Mouse (Mus musculus) forebrain, embryonic 16.5 days (tissue): ENCODE data around the gene Arhgap23. TPM values are rescaled to one million over a fixed set of nuclear protein-coding genes. Genes with fewer than 3 reads are reported as not detected.

Experiments used
- ATAC-seq: fragments of 200-750 bp; cut with Nextera tagmentation; 2 replicates; pipeline ENCODE4 v1.8.0; 2017; ENCODE audit warnings: mild to moderate bottlenecking, moderate library complexity
- H3K27ac ChIP-seq: fragments of 300-500 bp; sonication (generic); 2 replicates; pipeline ENCODE4 v1.5.1; 2014; ENCODE audit warnings: low read length, control low read depth
- H3K27me3 ChIP-seq: fragments of 300-500 bp; sonication (generic); replicated peaks from 2 replicates; pipeline ENCODE4 v1.6.1; 2014; ENCODE audit warnings: low read length; ENCODE audit not compliant: control insufficient read depth, insufficient read depth
- H3K36me3 ChIP-seq: fragments of 300-500 bp; sonication (generic); 2 replicates; pipeline ENCODE4 v1.6.1; 2014; ENCODE audit not compliant: control insufficient read depth, insufficient read depth
- H3K4me1 ChIP-seq: fragments of 300-500 bp; sonication (generic); replicated peaks from 2 replicates; pipeline ENCODE4 v1.6.1; 2014; ENCODE audit warnings: low read length; ENCODE audit not compliant: control insufficient read depth, insufficient read depth
- H3K4me2 ChIP-seq: fragments of 300-500 bp; sonication (generic); 2 replicates; pipeline ENCODE4 v1.6.1; 2014; ENCODE audit warnings: mild to moderate bottlenecking, low read length, control low read depth
- H3K4me3 ChIP-seq: fragments of 300-500 bp; sonication (generic); replicated peaks from 2 replicates; pipeline ENCODE4 v1.5.1; 2014; ENCODE audit warnings: mild to moderate bottlenecking, low read length, control low read depth
- H3K9ac ChIP-seq: fragments of 300-500 bp; sonication (generic); replicated peaks from 2 replicates; pipeline ENCODE4 v1.6.1; 2014; ENCODE audit warnings: low read depth, low read length, control low read depth
- H3K9me3 ChIP-seq: fragments of 300-500 bp; sonication (generic); 2 replicates; pipeline ENCODE4 v1.6.1; 2016; ENCODE audit warnings: low read length; ENCODE audit not compliant: control insufficient read depth
- WGBS: fragments of 180-500 bp; shearing (Covaris S2); extraction: QIAGEN DNeasy Blood & Tissue Kit; methylation state at CpG from one replicate; pipeline ENCODE4 v1.1.7; 2014; 5-methylcytosine and 5-hydroxymethylcytosine counted together
- polyA plus RNA-seq: library from polyadenylated mRNA; unstranded; fragments of >200 nt; fragmentation: Nextera tagmentation; extraction: Ambion mirVana; gene quantifications from 2 replicates; pipeline ENCODE4 v1.2.1, GENCODE M21; 2015

Gene Arhgap23
- polyA plus RNA-seq, 1 experiment from 2014 or later = 7.5 TPM

DNA sequence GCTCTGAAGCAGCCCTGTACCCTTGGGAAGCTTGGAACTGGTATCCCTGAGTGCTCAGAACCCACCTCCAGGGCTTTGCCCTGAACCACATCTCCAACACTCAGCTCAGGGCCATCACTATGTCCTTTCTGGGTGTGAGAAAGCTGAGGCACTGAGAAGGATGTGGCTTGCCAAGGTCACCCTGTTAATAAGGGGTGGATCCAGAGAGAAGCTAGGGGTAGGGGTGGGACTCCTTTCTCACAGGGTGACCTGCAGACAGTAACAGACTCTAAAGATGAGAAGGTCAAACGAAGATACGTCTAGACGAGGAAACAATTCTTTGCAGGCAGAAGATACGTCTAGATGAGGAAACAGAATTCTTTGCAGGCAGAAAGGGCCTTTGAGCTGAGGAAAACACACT is 87.5 kb downstream of the Arhgap23 start:
- Histone ChIP-seq H3K27me3 (peaks cover 32% of the 10 kb centered on the region), H3K4me3 (no peak overlapping the region), H3K9me3 (no peaks in the 10 kb centered on the region), H3K36me3 (no peaks in the 10 kb centered on the region), H3K4me2 (no peak overlapping the region), H3K9ac (no peak overlapping the region), H3K4me1 (peaks cover 11% of the 10 kb centered on the region), H3K27ac (no peak overlapping the region)
- WGBS = 86% methylated on average over 4 of the region's 4 CpGs
- ATAC-seq = no peak

DNA sequence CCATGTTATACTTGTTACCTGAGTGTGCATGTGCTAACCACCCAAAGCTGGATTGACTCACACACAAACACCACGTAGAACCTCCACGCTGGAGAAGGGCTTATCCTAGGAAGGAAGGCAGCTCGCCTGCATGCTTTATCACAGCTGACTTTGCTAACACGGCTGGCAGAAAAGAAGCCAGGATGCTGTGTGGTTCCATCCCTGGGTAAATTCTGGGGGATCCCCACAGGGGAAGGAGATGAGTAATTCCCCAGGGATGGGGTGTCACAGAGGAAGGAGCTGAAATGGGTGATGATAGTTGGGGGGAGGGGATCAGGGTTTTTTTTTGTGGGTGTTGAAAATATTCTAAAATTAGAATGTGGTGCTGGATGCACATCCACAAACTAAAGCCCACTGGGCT is 90.5 kb downstream of the Arhgap23 start:
- Histone ChIP-seq H3K27ac (no peak overlapping the region), H3K4me3 (no peak overlapping the region), H3K27me3 (peaks cover 14% of the 10 kb centered on the region), H3K4me2 (no peak overlapping the region), H3K9ac (no peak overlapping the region), H3K4me1 (peaks cover 3% of the 10 kb centered on the region), H3K9me3 (no peaks in the 10 kb centered on the region), H3K36me3 (no peaks in the 10 kb centered on the region)
- 78% methylated on average over 4 of the region's 4 CpGs for WGBS
- ATAC-seq = no peak

DNA sequence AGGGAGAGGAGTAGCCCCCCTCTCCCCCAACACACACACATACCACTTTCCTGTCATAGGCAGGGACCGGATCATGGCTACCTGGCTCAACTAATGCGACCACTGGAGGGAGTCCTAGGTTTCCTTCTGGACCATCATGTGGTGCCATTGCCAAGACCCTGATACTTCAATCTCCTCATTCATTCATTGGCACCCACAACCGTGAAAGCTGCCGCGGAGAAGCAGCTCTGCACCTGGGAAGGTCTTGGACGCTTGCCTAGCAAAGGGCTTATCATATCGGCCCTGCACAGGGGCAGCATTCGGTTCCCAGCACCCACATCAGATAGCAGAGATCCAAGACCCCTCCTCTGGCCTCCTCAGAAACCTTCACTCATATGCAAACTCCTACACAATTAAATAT is 91.0 kb downstream of the Arhgap23 start:
- no peaks in the 10 kb centered on the region for H3K4me1 ChIP-seq
- H3K27ac ChIP-seq = no peak overlapping the region
- H3K9ac ChIP-seq = no peak overlapping the region
- H3K4me2 ChIP-seq = no peak overlapping the region
- 46% methylated on average over 8 of the region's 8 CpGs for WGBS
- H3K4me3 ChIP-seq = no peak overlapping the region
- H3K9me3 ChIP-seq = no peaks in the 10 kb centered on the region
- H3K36me3 ChIP-seq = no peaks in the 10 kb centered on the region
- peaks cover 9% of the 10 kb centered on the region for H3K27me3 ChIP-seq
- no peak for ATAC-seq

DNA sequence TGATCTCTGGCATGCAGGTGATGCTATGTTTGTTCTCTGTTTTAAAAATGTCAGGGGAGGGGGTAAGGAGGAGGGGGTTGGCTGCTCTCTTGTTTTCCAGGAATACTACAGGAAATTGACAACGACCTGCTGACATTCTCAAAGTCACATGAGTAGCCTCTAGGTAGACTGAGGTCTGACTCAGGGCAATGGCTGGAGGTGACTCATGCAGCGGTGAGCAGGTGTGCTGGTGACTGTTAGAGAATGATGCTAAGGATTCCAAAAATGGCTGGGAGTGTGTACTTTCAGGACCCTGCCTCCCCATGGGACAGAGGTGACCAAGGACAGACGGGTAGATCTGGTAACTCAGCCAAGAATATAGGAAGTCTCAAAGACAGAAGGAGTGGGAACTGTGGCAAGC is 92.9 kb downstream of the Arhgap23 start:
- H3K9me3 ChIP-seq = no peaks in the 10 kb centered on the region
- no peak for ATAC-seq
- 84% methylated on average over 3 of the region's 3 CpGs for WGBS
- no peaks in the 10 kb centered on the region for H3K4me1 ChIP-seq
- no peak overlapping the region for H3K9ac ChIP-seq
- no peak overlapping the region for H3K4me3 ChIP-seq
- H3K36me3 ChIP-seq = no peaks in the 10 kb centered on the region
- no peaks in the 10 kb centered on the region for H3K27me3 ChIP-seq
- no peak overlapping the region for H3K4me2 ChIP-seq
- no peak overlapping the region for H3K27ac ChIP-seq

DNA sequence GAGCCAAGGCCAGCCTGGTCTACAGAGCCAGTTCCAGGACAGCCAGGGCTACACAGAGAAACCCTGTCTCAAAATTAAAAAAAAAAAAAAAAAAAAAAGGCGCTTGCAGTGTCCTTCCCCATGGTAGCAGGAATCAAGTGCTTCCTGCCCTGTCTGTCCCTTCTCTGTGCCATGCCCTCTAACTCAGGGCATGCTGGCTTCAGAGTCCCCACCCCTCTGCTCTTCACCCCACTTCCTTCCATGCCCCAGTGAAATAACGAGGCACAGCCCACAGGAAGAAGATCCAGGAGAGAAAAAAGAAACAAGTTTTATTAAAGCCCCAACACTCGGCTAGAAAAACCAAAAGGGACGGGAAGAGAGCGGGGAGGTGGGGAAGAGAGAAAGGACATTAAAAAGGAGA is 93.7 kb downstream of the Arhgap23 start:
- no peaks in the 10 kb centered on the region for H3K36me3 ChIP-seq
- ATAC-seq = no peak
- no peak overlapping the region for H3K27ac ChIP-seq

DNA sequence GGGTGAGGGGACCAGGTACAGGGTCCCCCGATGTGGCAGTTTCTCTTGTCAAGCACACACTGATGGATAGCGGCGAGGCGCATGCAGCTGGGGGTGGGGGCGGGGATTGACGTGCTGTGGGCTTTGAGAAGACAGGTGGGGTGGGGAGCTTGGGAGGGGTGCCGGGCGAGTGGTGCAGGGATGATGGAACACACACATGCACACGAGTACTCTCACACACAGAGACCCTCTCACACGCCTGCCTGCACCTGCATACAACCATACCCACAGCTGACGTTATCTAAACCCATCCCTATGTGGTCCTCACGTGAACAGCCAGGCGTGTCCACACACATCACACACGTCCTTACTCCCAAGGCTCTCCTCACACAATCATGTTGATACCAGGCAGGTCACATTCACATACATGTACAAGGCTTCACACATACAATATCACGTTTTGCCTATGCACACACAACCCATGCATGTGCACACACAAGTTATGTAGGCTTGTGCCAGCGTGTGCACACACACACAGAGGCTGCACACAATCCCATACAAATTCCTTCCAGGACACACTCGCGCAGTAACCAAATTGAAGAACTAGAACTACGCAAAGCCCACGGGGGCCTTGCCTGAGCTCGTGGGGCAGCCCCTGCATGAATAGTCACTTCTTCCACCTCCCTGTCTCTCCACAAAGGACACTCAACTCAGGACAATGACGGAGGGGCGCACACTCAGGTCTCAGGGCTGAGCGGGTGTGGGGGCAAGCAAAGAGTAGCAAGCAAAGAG is 94.6 kb downstream of the Arhgap23 start:
- H3K9ac ChIP-seq = no peak overlapping the region
- ATAC-seq = peak; percentile 31; the same call in 1 of the 2 replicates

More for the DNA sequence above, 93.7 kb downstream of the Arhgap23 start:
- no peaks in the 10 kb centered on the region for H3K9me3 ChIP-seq
- H3K9ac ChIP-seq = no peak overlapping the region
- H3K4me1 ChIP-seq = no peaks in the 10 kb centered on the region
- H3K27me3 ChIP-seq = no peaks in the 10 kb centered on the region
- H3K4me3 ChIP-seq = no peak overlapping the region
- 42% methylated on average over 5 of the region's 5 CpGs for WGBS
- H3K4me2 ChIP-seq = no peak overlapping the region

DNA sequence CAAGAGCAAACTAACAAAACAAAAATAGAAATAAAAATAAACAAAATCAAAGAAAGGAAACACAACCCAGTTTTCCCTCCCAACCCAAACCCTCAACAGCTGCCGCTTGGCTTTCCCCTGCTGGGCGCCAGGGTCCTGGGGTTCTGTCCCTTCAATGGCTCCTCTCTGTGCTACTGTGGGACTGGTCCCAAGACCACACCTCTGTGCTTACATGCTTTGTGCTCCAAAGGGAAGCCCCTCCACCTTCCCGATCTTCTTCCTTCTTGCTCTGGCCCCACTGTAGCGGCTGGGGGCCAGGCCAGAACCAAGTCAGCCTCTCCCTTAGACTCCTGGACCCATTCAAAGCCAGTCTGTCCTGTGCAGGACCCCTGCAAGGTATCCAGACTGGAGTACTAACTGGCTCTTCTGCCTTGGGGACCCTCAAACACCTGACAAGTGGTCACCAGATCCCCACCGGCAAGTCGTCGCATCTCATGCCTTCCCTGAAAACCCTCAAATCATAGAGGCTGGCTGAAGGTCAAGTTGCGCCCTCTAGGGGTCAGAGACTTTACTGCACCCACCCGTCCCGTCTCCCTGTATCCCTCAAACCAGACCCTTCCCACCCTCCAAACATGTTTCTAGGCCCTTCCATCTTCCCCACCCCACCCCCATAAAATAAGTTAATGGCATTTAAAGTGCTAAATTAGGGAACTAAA is 95.8 kb downstream of the Arhgap23 start:
- no peak overlapping the region for H3K9ac ChIP-seq

More for the DNA sequence above, 94.6 kb downstream of the Arhgap23 start:
- no peak overlapping the region for H3K4me2 ChIP-seq
- no peaks in the 10 kb centered on the region for H3K27me3 ChIP-seq
- peaks cover 4% of the 10 kb centered on the region for H3K36me3 ChIP-seq
- no peaks in the 10 kb centered on the region for H3K4me1 ChIP-seq
- WGBS = 46% methylated on average over 24 of the region's 24 CpGs
- H3K4me3 ChIP-seq = no peak overlapping the region
- no peaks in the 10 kb centered on the region for H3K9me3 ChIP-seq
- H3K27ac ChIP-seq = no peak overlapping the region

DNA sequence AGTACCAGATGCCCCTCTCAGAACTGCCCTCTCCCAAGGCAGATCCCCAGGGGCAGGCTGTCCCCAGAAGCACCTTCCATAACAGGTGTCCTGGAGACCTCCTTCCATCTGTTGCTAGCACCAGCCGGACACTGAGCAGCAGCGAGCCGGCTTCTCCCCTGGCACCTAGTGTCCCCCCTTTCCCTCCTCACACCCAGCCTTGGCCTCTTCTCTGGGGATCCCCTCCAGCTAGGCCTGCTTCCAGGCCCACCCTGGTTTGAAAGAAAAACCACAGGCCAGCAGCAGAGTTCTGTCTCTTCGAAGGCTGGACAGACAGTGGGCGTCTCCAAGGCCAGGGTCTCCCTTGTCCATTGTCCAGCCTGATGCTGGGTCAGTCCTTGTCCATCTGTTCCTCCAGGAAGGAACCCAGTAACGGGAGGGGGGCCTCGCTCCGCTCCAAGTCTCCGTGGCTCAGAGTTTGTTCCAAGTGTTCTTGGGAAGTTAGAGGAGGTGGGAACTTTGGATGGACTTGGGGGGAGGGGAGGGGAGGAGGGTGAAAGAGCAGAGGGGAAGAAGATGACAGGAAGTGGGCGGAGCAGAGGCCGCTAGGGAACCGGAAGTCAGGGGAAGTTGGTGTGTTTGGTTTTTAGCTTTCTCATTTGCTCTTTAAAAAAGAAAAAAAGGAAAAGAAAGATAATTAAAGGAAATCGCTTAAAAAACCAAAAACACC is 96.5 kb downstream of the Arhgap23 start:
- no peak for ATAC-seq
- H3K9me3 ChIP-seq = peaks cover 2% of the 10 kb centered on the region; the same call in 1 of the 2 replicates
- peaks cover 17% of the 10 kb centered on the region for H3K36me3 ChIP-seq
- 62% methylated on average over 13 of the region's 13 CpGs for WGBS
- no peaks in the 10 kb centered on the region for H3K4me1 ChIP-seq
- H3K27me3 ChIP-seq = no peaks in the 10 kb centered on the region
- H3K4me2 ChIP-seq = no peak overlapping the region
- no peak overlapping the region for H3K4me3 ChIP-seq
- H3K27ac ChIP-seq = no peak overlapping the region; the same call in 1 of the 2 replicates
- no peak overlapping the region for H3K9ac ChIP-seq

More for the DNA sequence above, 95.8 kb downstream of the Arhgap23 start:
- Histone ChIP-seq H3K4me1 (no peaks in the 10 kb centered on the region), H3K36me3 (peaks cover 16% of the 10 kb centered on the region), H3K27ac (no peak overlapping the region), H3K4me3 (no peak overlapping the region), H3K27me3 (no peaks in the 10 kb centered on the region), H3K4me2 (no peak overlapping the region), H3K9me3 (peaks cover 2% of the 10 kb centered on the region; the same call in 1 of the 2 replicates)
- ATAC-seq = no peak
- 29% methylated on average over 10 of the region's 10 CpGs for WGBS

DNA sequence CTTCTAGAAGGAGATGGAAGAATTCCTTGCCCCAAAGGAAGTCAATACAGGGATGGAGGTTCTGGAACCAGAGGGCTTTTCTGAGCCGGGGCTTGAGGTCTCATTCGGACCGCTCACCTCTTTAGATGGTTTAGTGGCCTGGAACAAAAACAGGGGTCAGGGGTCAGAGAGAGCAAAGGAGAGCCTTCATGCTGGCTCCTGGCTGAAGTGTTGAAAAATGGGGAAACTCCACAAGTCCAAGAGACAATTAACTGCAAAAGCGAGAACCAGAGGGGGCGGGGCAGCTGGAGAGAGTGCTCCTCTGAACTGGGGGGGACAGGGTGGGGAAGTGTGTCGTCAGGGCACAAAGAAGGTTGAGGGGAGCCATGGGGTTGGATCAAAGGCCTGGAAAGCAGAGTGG is 97.2 kb downstream of the Arhgap23 start:
- WGBS = 26% methylated on average over 6 of the region's 6 CpGs
- Histone ChIP-seq H3K4me2 (no peak overlapping the region), H3K36me3 (peaks cover 17% of the 10 kb centered on the region), H3K4me1 (no peaks in the 10 kb centered on the region), H3K27me3 (no peaks in the 10 kb centered on the region), H3K4me3 (no peak overlapping the region), H3K27ac (no peak overlapping the region), H3K9ac (no peak overlapping the region), H3K9me3 (peaks cover 2% of the 10 kb centered on the region; the same call in 1 of the 2 replicates)
- ATAC-seq = no peak
